Mouse (Mus musculus): ENCODE data around the gene Tdrkh.

DNA sequence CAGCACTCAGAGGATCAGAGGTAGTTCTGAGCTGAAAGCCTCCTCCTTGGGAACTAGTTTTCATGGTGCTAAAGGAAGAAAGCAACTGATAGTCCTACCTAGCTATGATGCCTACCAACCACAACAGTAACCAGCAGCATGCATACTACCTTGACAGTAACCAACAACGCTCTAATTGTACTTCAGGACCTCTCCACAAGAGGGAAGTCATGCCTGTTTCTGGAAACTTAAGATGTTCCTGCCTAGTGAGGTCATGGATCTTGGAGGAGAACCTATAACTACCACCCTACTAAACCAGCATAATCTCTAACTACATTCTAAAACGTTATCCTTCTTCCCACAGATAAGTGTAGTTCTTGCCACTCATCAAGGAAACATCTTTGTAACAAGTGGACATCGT, 28.1 kb downstream of the Tdrkh start:
- TF ChIP-seq POLR2A (IDR thresholded peaks at IDR 0.05; ENCODE audit: insufficient read depth, low read length) (no peak), CTCF (IDR thresholded peaks at IDR 0.05; ENCODE audit: low read depth, low read length) (peak; percentile 6)
